Mouse (Mus musculus) liver, postnatal 0 days (tissue): ENCODE measurements around the gene Trappc11.

Experiments
- CTCF ChIP-seq: sonication (generic); IDR thresholded peaks from 2 replicates; pipeline ENCODE4 v1.5.1; 2016; ENCODE audit warnings: antibody characterized with exemption, low read depth
- EP300 ChIP-seq: IDR thresholded peaks from 2 replicates; pipeline ENCODE4 v1.6.1; 2016; ENCODE audit warnings: antibody characterized with exemption, low read depth, mild to moderate bottlenecking

DNA sequence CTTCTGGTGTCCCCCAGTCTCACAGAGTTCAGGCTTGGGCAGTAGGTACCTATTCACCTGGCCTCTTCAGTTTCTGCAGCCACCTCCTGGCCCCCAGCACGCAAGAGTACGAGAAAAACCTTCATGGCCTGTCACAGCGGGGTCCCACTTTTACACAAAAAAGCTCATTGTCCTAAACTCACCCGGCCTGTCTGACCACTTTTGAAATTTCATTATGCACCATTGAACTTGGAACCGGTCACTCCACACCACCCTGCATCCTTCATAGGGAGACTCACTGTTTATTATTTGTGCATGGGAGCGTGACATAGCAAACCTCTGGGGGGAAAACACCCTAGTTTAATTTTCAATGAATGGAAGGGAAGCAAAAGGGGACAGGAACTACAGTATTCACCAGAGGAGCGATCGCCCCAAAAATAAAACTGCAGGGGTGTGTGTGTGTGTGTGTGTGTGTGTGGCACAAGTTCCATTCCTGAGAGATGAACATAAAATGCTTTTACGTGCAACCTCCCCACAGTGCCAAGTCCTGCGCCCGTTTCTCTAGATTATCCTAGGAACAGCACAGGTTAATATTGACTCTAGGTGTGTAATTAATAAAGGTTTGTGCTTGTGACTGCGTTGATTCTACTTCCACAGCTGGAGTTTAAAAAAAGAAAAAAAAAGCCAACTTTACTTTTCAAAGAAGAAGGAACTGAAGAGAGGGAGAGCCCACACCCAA lies 50.8 kb downstream of the Trappc11 start:
- no peak for TF ChIP-seq CTCF
- no peak for TF ChIP-seq EP300
